ENCODE assay signal across 8 mouse cellular contexts in genomic region chr12:19288271-19288890, GRCm38 (mm10).
DNase-seq lines count a peak whose midpoint lies in the region; ATAC-seq and TF ChIP-seq lines count a peak whose summit lies in the region.
"Not testable (repeated sequence)": the region's sequence is repeated elsewhere in the genome, so short reads cannot be mapped to it uniquely, and the experiment has no call there.

No protein-coding gene starts in this region.

- TF ChIP-seq EP300 in liver, postnatal 0 days (IDR thresholded peaks at IDR 0.05; ENCODE audit: low read depth), result not testable (repeated sequence)

- TF ChIP-seq CTCF in liver, postnatal 0 days (IDR thresholded peaks at IDR 0.05; ENCODE audit: low read depth); testis, adult 2 months (IDR thresholded peaks at IDR 0.05; ENCODE audit: control insufficient read depth, insufficient read depth, insufficient replicate concordance, low read depth, low read length): not testable (repeated sequence)

- WGBS in hindbrain, embryonic 15.5 days, result 12% methylated on average over 48 of the region's 75 CpGs
- 7% methylated on average over 44 of the region's 75 CpGs for WGBS in liver, postnatal 0 days (ENCODE audit: insufficient replicate concordance)
- WGBS in neural tube, embryonic 14.5 days, result 12% methylated on average over 44 of the region's 75 CpGs

- H3K4me2 ChIP-seq in hindbrain, embryonic 15.5 days, result peak overlapping the region; percentile 38
- peak overlapping the region; percentile 42; the same call in 1 of the 2 replicates for H3K4me2 ChIP-seq in liver, postnatal 0 days (ENCODE audit: low read depth, low read length)
- not testable (repeated sequence) for H3K4me2 ChIP-seq in neural tube, embryonic 14.5 days (ENCODE audit: low read depth, low read length)

- H3K9me3 ChIP-seq in hindbrain, embryonic 15.5 days; liver, postnatal 0 days (ENCODE audit: low read length); neural tube, embryonic 14.5 days (ENCODE audit: control insufficient read depth, low read length): not testable (repeated sequence)

- H3K36me3 ChIP-seq in hindbrain, embryonic 15.5 days; liver, postnatal 0 days (replicated peaks; ENCODE audit: insufficient read depth, low read length); neural tube, embryonic 14.5 days (ENCODE audit: control insufficient read depth, insufficient read depth, low read length); testis, adult 2 months (ENCODE audit: control insufficient read depth, insufficient read depth, low read length): not testable (repeated sequence)

- H3K4me1 ChIP-seq in hindbrain, embryonic 15.5 days (replicated peaks); liver, postnatal 0 days (ENCODE audit: insufficient read depth); neural tube, embryonic 14.5 days (ENCODE audit: control insufficient read depth, insufficient read depth, low read length); testis, adult 2 months (ENCODE audit: control insufficient read depth, insufficient read depth, low read length): not testable (repeated sequence)

- DNase-seq in Muller cell, postnatal 12 days (ENCODE audit: inconsistent ontology term), result peak; percentile 19
- DNase-seq in embryo, embryonic 11 days, result peak; percentile 75
- DNase-seq in gastrocnemius, postnatal 10 days, result peak; percentile 58
- DNase-seq in layer of hippocampus, postnatal 10 days (ENCODE audit: low spot score in 2 of 2), result peak; percentile 55 to 63
- peak; percentile 42 for DNase-seq in liver, postnatal 0 days

- TF ChIP-seq POLR2A in testis, adult 2 months (IDR thresholded peaks at IDR 0.05; ENCODE audit: control insufficient read depth, low read depth, low read length), result not testable (repeated sequence)

- H3K27me3 ChIP-seq in hindbrain, embryonic 15.5 days; liver, postnatal 0 days (ENCODE audit: insufficient read depth, low read length); neural tube, embryonic 14.5 days (ENCODE audit: control insufficient read depth, insufficient read depth, low read length); testis, adult 2 months (ENCODE audit: control insufficient read depth, insufficient read depth, low read length): not testable (repeated sequence)

- not testable (repeated sequence) for H3K27ac ChIP-seq in hindbrain, embryonic 15.5 days (replicated peaks); liver, postnatal 0 days (ENCODE audit: low read depth); neural tube, embryonic 14.5 days (ENCODE audit: low read depth, low read length); testis, adult 2 months (ENCODE audit: control insufficient read depth, insufficient read depth, low read depth, low read length)

- 0 out of 2 replicates have a peak overlapping the region, but pooled peaks have one; percentile 25 for H3K9ac ChIP-seq in hindbrain, embryonic 15.5 days
- not testable (repeated sequence) for H3K9ac ChIP-seq in liver, postnatal 0 days (replicated peaks)
- H3K9ac ChIP-seq in neural tube, embryonic 14.5 days (replicated peaks; ENCODE audit: low read depth, low read length), result 0 out of 2 replicates have a peak overlapping the region, but pooled peaks have one; percentile 11

- H3K4me3 ChIP-seq in hindbrain, embryonic 15.5 days, result peak overlapping the region; percentile 40
- peak overlapping the region; percentile 39 for H3K4me3 ChIP-seq in liver, postnatal 0 days (ENCODE audit: low read depth, low read length)
- H3K4me3 ChIP-seq in neural tube, embryonic 14.5 days (ENCODE audit: low read depth, low read length), result peak overlapping the region; percentile 29
- H3K4me3 ChIP-seq in testis, adult 2 months (ENCODE audit: control insufficient read depth, low read depth, low read length), result peak overlapping the region; percentile 63

- peak; percentile 91 for ATAC-seq in hindbrain, embryonic 15.5 days (ENCODE audit: low FRiP score, low read depth)
- ATAC-seq in liver, postnatal 0 days, result 0 out of 2 replicates have a peak, but pooled peaks have one; percentile 44
- peak; percentile 92 for ATAC-seq in neural tube, embryonic 14.5 days (ENCODE audit: low read depth)

Comparison
In these comparisons a context has a peak if more than half of its experiments do, and no peak if none do; other contexts are left out.
1. DNase-seq: peak in every context shown above with its lines; median percentile 75 in embryo, embryonic 11 days; 59 in layer of hippocampus, postnatal 10 days; 58 in gastrocnemius, postnatal 10 days; 42 in liver, postnatal 0 days; 19 in Muller cell, postnatal 12 days.